Mouse (Mus musculus): Measurements from ENCODE around the gene Ddi2.
A peak's percentile ranks its signal among the peaks of the same experiment; 100 is the strongest.
"Not testable (repeated sequence)": the region's sequence is repeated elsewhere in the genome, so short reads cannot be mapped to it uniquely, and the experiment has no call there.

Ddi2 gene

DNA sequence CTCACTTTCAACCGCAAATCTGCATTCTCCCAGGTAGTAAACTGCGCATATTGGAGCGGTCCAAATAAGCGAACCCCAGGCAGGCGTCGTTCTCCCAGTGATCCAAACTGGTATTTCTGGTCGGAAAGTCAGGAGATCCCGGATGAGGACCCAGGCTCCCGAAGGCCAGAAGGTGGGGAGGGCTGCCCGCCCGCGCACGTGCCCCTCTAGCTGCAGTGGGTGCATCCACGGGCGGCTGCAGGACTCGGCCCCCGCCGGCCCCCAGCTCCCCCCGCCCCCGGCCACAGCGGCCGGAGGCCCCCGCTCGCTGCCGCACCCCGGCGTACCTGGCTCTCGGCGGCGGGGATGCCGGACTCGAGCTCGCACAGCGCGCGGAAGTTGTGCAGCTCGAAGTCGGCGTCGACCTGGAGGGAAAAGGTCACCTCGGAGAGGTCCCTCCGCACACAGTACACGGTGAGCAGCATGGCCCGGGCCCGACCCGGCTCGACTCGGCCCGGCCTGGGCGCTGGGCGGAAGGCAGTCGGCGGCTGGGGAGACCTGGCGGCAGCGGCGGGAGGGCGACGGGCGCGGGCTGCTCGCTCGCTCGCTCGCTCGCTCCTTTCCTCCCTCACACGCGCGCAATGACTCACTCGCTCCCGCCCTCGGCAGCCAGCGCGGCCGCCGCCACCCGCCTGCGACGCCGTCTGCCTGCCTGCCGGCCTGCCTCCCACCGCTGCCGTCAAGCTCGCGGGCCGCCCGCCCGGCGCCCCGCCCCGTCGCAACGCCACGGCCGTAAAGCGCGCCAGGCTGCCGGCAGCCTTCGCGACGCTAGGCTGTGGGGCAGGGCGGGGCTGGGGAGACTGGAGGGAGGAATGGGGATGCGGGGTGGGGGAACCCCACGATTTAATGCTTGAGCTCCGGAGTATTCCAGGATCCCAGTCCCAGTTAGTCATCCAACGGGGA lies at the start of gene Ddi2:
Ddi2 (minus strand) TSS at position 689 of the 942 bp plus-strand sequence.
- peak; percentile 93 for DNase-seq

DNA sequence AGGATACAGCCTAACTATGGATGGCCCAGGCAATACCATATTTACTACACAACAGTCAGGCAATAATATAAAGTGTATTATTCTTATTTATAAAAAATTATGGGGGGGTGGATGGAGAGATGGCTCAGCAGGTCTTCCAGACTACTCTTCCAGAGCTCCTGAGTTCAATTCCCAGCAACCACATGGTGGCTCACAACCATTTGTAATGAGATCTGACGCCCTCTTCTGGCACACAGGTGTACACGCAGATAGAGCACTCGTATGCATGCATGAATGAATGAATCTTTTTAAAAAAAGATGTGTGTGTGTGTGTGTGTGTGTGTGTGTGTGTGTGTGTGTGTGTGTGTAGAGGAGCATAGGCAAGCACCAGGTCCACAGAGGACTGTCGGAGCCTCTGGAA lies 49.8 kb upstream of the Ddi2 start:
- not testable (repeated sequence) for DNase-seq

DNA sequence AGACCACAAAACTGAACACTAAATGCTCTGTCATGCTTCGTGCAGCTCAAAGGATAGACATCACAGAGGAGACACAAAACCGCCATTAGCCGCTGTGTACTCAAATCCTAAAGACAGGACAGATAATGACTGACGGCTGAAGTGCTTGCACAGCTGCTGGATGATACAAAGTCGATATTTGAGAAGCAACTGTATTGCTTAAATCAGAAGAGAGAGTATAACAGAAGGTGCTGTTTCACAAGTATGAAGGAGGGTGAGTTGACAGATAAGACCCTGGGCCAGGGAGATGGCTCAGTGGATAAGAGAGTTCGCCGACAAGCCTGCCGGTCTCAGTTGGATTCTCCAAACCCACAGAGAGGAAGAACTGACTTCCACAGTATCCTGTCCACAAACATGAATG lies 48.6 kb upstream of the Ddi2 start:
- no peak for DNase-seq

DNA sequence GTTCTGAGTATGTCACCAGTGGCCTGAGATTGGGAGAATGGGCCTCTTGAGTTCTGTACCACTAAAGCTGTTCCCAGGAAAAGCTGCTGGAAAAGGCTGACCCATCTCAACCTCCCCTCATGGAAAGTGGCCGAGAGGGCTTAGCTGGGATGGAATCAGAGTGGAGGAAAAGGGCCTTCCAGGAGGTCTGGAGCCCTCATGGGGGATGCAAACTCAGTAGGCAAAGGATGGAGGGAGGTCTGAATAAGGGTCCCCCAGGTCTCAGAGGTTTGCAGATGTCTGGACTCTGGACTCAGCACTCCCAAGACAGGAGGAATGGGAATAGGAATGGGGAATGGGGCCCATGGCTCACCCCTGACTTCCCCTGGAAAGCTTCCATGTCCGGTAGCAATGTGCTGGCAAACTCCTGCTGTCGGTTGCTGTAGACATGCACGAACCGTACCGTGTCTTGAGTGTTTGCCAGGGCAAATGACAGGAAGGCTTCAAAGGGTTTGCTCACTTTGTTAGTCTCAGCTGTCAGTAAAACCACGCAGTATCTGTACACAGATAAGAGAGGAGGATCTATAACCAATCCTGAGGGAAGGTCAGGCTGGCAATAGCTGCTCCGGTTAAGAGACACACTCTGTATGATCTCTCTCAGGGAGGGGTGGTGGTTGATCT lies 46.4 kb upstream of the Ddi2 start:
- no peak for DNase-seq

DNA sequence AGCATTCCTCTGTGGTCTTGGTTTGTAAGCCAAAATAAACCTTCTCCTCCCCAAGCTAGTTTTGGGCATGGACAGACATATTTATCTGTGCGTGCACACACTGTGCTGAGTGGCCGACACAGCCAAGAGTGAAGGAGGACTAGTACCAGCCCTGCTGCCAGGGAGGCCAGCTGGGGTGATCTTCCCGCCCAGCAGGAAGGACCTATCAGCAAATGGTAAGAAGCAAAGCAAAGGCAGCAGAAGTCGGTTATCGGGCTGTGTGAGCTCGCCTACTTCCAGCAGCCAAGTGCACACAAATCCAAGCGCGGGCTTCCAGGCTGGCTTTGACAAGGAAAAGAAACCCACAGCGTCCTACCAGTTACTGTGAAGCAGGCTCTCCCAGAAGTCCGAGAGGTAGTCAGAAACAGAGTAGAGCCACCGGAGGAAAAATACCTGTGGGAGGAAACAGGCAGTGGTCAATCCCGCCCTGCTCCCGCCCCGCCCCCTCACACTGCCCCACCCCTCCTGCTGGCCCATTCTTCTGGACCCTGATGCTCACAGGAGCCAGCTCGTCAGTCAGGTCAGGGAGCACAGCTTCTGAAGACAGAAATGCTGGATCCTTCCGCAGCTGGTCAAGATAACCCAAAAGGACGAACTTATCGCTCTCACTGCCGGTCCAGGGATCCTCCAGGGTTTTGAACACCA lies 44.3 kb upstream of the Ddi2 start:
- peak; percentile 83 for DNase-seq

DNA sequence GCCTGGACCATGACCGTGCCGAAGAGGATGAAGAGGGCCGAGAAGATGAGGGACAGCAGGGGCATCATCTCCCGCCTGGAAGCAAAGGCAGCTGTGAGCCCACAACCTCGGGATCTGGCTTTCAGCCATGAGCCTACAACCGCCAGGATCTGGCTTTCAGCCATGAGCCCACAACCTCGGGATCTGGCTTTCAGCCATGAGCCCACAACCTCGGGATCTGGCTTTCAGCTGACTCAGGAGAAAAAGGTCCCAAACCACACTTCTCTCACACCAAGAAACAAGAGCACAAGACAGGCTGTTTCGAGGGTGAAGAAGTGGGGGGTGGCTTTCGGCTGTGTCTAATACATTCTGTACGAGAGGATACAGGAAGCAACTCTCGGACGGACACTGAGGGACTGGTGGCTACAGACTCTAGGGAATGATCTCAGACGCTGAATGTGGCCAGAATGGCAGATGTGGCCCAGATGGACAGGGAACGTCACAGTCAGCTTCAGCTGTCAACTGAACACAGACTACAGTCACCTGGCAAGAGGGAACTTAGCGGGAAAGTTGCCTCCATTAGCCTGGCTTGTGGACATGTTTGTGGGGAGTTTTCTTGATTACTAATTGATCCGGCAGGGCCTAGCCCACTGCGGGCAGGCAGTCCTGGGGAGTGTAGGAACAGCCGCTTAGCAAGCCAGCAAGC lies 43.6 kb upstream of the Ddi2 start:
- peak; percentile 40 for DNase-seq

DNA sequence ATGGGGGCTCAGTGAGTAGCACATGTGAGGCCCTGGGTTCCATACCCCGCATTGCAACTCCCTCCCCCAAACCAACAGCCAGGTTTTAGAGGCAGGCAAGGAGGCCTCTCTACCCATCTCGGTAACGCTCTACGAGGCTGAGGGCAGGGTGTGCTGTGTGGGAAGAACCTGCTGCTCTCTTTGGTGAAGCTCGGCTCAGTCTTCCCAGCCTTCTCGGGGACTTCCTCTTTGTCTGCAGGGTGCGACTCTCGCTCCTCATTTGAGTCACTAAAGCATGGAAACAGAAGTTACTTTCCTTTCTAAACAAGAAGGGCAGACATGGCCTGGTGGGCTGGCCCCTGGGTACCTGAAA lies 43.1 kb upstream of the Ddi2 start:
- peak; percentile 16 for DNase-seq

DNA sequence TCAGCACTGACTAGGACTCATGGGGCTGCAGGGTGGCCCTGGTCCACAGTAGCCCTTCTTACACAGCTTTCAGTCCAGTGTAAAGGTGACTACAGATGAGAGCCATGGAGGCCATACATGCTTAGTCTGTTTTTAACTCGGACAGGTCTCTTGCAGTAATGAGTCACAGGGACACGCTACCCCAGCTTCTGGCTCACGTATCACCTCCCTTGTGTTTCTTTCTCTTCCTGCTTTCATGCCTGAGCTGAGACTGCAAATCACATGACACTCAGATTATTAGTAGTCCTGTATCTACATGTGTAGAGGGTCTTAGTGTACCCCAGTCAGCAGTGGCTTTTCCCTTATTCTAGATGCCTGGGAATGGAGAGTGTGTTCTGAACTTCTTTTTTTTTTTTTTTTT lies 41.8 kb upstream of the Ddi2 start:
- no peak for DNase-seq

DNA sequence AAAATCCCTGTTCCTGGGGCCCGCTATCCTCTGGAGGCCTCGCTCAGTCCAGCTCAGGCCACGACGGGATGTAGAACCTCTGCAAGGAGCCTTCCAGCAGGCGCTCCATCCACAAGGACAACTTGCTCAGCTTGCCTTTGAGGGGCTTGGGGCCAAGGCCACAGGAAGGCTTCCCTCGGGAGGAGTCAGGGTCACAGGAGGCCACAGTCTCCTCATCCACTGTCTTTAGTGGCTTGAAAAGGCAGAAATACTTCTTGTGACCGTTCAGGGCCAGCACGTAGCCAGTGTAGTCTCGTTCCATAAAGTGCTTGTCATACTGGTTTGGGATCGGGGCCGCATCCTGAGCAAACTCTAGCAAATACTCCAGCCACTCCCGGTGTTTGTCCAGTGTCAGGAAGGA lies 40.3 kb upstream of the Ddi2 start:
- no peak for DNase-seq

DNA sequence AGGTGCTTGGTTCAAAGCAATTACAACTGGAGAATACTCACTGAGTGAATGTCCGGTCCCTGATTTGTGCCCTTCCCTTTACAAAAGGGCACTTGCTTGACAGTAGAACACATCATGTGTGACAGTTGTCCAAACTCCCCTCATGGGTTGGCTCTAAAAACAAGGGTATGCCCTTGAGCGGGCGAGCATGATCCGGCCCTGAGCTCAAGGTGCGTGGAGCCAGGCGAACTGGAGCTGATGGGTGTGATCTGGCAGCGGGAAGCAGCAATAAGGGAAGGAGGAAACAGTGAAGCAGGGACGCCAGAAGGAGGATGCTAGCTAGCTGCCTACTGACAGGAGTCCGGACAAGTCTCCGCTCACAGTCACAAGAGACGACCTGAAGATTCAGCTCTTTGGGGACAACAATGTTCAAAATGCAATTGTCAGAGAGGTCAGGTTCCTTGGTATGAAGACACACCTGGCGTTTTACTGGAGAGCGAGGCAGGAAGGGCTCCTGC lies 38.9 kb upstream of the Ddi2 start:
- no peak for DNase-seq

DNA sequence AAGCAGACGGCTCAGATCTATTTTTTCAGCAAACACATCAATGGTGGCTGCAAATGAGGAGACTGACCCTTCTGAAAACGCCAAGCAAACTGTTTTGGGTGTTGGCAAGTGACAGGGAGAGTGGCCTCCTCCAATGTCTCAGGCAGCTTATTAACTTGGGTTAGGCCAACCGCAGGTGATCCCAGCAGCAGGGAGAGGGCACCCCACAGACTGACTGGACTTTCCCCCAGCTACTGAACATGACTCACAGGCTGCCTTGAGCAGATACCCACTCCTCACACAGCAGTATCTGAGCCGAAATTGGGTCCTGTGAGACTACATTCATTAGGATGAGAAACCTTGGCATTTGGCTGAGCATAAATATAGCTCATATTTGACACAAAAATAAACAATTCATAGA lies 37.7 kb upstream of the Ddi2 start:
- no peak for DNase-seq

DNA sequence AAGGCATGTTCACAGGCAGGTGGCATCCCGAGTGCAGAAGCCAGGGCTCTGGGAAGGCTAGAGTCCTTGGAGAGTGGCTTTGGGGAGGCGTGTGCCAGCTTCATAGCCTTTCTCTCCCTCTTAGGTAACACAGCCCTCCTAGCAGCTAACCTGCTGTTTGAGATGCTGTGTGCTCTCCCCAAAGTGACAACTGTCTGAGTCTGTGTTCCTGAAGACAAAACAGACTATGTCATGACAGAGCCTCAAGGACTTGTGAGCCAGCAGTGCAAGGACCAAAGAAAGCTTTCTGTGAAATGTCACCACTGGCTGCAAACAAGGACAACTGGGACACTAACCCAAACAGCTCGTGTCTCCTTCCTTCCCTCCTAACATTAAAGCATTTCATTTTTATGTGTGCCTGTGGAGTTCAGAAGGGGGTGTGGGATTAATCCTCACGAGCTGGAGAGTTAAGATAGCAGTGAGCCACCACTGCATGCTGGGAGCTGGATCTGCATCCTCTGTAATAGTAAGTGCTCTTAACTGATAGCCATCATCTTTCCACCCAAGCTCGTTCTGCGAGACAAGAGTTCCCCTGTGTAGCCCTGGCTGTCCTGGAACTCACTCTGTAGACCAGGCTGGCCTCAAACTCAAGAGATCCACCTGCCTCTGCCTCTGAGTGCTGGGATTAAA lies 35.8 kb upstream of the Ddi2 start:
- no peak for DNase-seq

DNA sequence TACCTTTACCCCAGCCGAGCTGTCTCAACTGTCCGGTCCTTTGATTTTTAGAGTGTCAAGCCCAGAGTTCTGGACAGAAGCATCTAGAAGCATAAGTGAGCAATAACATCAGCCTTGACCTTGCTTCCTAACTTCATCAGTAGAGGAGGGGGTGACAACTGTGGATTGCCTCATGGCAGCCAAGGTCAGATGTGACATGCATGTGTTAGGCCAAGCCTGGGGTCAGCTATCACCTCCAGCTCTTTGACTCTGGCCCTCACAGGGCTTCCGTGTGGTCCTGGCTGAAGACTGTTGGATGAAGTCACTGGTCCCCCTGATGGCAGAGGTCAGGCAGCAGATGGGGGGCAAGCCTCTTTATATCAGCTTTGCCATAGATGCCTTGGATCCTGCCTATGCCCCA lies 33.9 kb upstream of the Ddi2 start:
- no peak for DNase-seq

DNA sequence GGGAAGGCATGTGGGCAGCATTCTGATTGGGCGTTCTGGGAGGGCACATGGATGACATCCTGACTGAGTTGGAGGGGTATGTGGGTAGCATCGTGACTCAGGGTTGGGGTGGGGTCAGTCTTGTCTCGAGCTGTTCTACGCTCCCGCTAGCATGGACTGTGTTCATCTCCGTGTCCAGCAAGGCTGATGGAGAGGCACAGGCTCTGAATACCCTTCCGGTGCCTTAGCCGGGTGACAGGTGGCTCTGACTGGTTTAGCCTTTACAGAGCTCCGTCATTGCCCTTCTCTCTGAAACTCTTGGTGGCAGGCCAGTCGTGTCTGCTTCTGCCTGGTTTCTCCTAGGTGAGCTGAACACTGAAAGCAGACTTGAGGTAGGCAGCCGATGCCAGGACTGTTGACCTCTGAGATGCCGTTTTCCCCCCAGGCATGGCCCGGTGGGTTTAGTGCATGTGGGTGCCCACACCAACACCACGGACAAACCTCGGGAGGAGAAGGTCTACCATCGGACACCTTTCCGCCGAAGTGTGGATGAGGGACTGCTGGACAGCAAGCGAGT lies 32.2 kb upstream of the Ddi2 start:
- no peak for DNase-seq

DNA sequence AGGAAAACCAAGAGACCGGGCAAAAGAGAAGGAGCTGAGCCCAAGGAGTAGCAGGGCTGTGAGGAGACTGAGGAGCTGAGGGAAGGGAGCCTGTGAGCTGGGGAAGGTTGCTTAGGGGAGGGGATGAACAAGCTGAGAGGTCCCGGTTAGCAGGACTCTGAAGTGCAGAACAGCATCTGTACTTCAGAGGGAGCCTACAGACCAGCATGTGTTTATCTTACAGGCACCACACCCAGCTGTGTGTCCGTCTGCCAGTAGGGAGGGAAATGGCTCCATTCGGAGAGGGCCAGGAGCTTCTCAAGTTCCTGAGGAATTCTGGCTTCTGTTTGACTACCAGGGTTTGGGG lies 28.8 kb upstream of the Ddi2 start:
- DNase-seq, result no peak

DNA sequence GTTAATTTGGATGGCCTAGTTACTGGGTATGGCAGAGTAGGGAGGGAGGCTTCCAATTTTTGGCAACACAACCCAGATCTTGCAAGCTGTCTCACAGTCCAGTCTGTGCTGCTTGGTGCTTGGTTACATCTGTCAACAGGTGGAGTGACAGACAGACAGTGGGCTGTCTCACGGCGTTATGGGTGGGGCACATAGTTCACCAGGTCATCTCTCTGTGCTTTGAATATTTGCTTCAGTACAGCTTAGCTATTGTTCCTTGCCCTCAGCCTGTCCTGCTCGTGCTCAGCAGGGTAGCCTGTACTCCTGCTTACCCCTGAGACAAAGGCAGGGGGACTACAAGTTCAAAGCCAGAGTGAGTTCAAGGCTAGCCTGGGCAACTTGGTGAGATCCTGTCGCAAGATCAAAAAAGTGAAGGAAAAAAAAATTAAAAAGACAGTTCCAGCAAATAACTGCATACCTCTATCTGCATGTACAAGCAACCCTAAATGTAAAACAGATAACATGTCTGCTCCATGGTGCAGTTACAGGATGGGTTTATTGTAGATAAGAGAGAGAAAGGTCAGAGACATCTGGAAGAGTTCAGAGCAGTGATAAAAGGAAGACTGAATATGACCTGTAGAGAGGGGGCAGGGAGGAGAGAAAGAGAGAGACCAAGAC lies 28.3 kb upstream of the Ddi2 start:
- DNase-seq, result no peak

DNA sequence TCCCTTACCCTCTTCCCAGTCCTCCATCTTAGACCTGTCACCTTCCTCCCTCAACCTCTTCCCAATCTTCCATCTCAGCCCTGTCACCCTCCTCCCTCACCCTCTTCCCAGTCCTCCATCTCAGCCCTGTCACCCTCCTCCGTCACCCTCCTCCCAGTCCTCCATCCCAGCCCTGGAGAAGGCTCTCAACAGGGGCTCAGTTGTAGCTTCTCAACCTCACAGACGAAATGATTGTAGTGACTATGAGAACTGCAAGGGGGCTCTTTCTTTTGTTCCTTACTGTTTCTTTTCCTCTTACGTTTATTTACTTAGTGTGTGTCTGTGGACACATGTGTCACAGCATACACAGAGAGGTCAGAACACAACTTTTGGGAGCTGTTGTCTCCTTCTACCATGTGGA lies 27.6 kb upstream of the Ddi2 start:
- no peak for DNase-seq

DNA sequence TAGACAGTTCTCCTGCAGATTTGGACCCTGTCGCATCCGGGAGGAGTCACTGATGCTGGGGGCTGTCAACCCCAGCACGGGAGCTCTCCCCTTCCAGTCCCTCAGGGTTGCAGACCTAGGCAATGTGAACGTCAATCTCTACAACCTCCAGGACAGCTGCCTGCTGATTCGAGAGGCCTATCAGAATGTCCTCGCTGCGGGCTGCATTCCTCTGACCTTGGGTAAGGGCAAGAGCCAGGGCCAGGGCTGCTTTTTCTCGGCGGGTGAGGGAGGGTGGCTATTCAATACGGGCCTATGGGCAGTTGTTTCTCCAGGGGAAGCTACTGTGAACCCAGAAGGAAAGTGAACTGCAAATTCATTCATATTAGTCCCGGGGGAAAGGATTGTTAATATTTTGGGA lies 26.3 kb upstream of the Ddi2 start:
- DNase-seq, result no peak

DNA sequence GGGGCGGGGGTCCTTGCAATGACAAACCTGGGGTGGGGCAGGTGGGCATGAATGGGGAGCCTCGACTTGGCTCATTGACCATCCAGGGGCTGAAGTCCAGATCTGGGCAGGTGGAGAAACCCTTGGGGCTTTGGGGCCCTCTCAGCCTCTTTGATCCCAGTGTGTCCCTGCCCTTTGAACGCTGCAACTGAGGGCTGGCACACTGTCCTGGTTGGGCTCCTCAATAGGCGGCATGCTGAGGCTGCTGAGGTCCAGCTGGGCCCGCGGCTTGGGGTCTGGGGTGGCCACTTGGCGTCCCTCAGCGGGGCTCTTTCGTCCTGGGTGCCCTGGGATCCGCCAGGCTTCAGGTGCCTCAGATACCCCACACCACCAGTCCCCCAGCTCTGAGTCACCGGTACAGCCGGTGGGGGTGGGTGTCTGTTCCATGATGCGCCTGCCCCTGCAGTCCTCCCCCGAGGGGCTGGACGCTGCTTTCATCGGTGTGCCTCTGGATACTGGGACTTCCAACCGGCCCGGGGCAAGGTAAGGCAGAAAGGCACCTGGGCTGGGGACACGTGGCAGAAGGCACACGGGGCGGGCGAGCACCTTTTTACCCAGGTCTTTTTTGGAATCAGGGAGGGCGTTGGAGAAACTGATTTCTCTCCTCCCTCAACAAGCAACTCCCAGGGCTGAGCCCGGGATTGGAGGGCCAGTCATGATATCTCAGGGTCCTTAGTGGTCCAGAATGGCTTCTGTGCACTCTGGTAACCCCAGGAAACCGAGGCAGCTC lies 23.5 kb upstream of the Ddi2 start, which contains the start of gene Agmat:
Agmat (plus strand) TSS at position 95 of the 769 bp plus-strand sequence.
- DNase-seq, result no peak

DNA sequence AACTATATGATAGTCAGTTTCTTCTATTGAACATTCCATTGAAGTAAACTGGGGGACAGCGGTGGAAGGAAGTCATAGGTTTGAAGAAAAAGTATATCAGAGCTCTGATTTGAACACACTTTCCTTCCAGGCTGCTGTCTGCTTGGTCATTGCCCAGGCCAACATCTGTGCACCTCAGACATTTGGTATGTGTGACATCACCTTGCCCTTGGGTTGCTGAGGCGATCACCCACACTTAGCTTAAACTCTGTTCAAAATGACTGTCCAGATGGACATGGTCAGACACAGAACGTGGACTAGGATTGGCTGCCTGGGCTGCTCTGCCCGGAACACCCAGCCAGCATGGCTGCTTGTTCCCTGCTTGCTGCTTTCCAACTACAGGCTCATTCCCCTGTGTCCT lies 19.2 kb upstream of the Ddi2 start:
- DNase-seq, result no peak

DNA sequence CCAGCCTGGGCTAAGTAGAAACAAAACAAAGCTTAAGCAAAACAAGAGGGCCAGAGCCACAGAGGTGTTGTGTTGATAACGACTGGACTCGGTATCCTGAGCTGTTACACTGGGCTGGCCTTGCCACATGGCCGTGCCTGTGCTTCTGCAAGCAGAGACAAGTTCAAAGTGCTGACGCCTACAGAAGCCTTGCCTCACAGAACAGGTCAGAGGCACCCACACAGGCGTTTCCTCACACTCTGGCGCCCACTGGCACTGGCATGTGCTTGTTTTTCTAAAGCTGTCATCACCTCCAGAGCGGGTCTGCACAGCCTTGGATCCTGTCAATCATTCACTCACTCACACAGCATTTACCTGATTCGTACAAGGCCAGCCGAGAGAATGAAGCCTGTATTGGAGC lies 18.6 kb upstream of the Ddi2 start:
- DNase-seq, result no peak
